Mouse (Mus musculus): ENCODE measurements around the gene H2afv. TPM values are rescaled to one million over a fixed set of nuclear protein-coding genes. Genes with fewer than 3 reads are reported as not detected.

H2afv gene
- 10 to 100 TPM; 37.9 to 41.3 (median 39.0) TPM for total RNA-seq (2022)

- peak; percentile 98 to 100 for DNase-seq (ENCODE audit: low spot score in 2 of 2)
Observed at GRCm38 (mm10) chr11:6444077-6444853, at the start of gene H2afv. H2afv (minus strand) TSS chr11:6444443.

GRCm38 (mm10) chr11:6489691-6490503 is 45.7 kb upstream of the H2afv start:
- no peak for DNase-seq (ENCODE audit: low spot score in 2 of 2)

GRCm38 (mm10) chr11:6489257-6489656 is 45.0 kb upstream of the H2afv start:
- DNase-seq (ENCODE audit: low spot score in 2 of 2) = no peak

GRCm38 (mm10) chr11:6488041-6488684 is 43.9 kb upstream of the H2afv start:
- no peak for DNase-seq (ENCODE audit: low spot score in 2 of 2)

GRCm38 (mm10) chr11:6487496-6487895 is 43.3 kb upstream of the H2afv start:
- DNase-seq (ENCODE audit: low spot score in 2 of 2) = no peak

GRCm38 (mm10) chr11:6486916-6487315 is 42.7 kb upstream of the H2afv start:
- no peak for DNase-seq (ENCODE audit: low spot score in 2 of 2)

- DNase-seq (ENCODE audit: low spot score in 2 of 2) = no peak
Observed at GRCm38 (mm10) chr11:6484244-6484959, 40.2 kb upstream of the H2afv start.

GRCm38 (mm10) chr11:6483103-6483502 is 38.9 kb upstream of the H2afv start:
- DNase-seq (ENCODE audit: low spot score in 2 of 2) = no peak

- DNase-seq (ENCODE audit: low spot score in 2 of 2) = no peak
Observed at GRCm38 (mm10) chr11:6481669-6482185, 37.5 kb upstream of the H2afv start.

- DNase-seq (ENCODE audit: low spot score in 2 of 2) = no peak
Observed at GRCm38 (mm10) chr11:6480681-6481405, 36.6 kb upstream of the H2afv start.

- DNase-seq (ENCODE audit: low spot score in 2 of 2) = no peak
Observed at GRCm38 (mm10) chr11:6480191-6480590, 35.9 kb upstream of the H2afv start.

GRCm38 (mm10) chr11:6479231-6479630 is 35.0 kb upstream of the H2afv start:
- DNase-seq (ENCODE audit: low spot score in 2 of 2) = no peak

GRCm38 (mm10) chr11:6477350-6477749 is 33.1 kb upstream of the H2afv start:
- DNase-seq (ENCODE audit: low spot score in 2 of 2) = no peak

GRCm38 (mm10) chr11:6476876-6477275 is 32.6 kb upstream of the H2afv start:
- DNase-seq (ENCODE audit: low spot score in 2 of 2) = no peak

GRCm38 (mm10) chr11:6475867-6476484 is 31.7 kb upstream of the H2afv start, which contains the start of gene Purb:
Purb (minus strand) TSS chr11:6475917.
- DNase-seq (ENCODE audit: low spot score in 2 of 2) = peak; percentile 88 to 90

- DNase-seq (ENCODE audit: low spot score in 2 of 2) = peak; percentile 23 to 35
Observed at GRCm38 (mm10) chr11:6474874-6475731, 30.9 kb upstream of the H2afv start.

- no peak for DNase-seq (ENCODE audit: low spot score in 2 of 2)
Observed at GRCm38 (mm10) chr11:6474381-6474780, 30.1 kb upstream of the H2afv start.

GRCm38 (mm10) chr11:6472076-6472475 is 27.8 kb upstream of the H2afv start:
- DNase-seq (ENCODE audit: low spot score in 2 of 2) = no peak

- no peak for DNase-seq (ENCODE audit: low spot score in 2 of 2)
Observed at GRCm38 (mm10) chr11:6471493-6471892, 27.2 kb upstream of the H2afv start.
